Mouse (Mus musculus) bone marrow macrophage, adult 2 months (primary cell): ENCODE data around the gene Pax8.

ENCODE experiments used
- CTCF ChIP-seq: IDR thresholded peaks from 2 replicates; pipeline ENCODE4 v1.5.1; 2012; ENCODE audit warnings: low read depth, mild to moderate bottlenecking, low read length, moderate library complexity
- POLR2A ChIP-seq: IDR thresholded peaks from 2 replicates; pipeline ENCODE4 v1.6.1; 2012; ENCODE audit warnings: mild to moderate bottlenecking, low read depth, low read length, borderline replicate concordance

GRCm38 (mm10) chr2:24409166-24409565 lies 66.2 kb downstream of the Pax8 start:
- TF ChIP-seq CTCF: peak; percentile 95
- no peak for TF ChIP-seq POLR2A
